Mouse (Mus musculus): Measurements from ENCODE around the gene Hgd.
A peak's percentile ranks its signal among the peaks of the same experiment; 100 is the strongest.

Gene Hgd

GRCm38 (mm10) chr16:37677586-37677985, 97.6 kb downstream of the Hgd start:
- DNase-seq, result peak; percentile 41

GRCm38 (mm10) chr16:37680216-37680615, 100.3 kb downstream of the Hgd start:
- DNase-seq, result no peak

DNA sequence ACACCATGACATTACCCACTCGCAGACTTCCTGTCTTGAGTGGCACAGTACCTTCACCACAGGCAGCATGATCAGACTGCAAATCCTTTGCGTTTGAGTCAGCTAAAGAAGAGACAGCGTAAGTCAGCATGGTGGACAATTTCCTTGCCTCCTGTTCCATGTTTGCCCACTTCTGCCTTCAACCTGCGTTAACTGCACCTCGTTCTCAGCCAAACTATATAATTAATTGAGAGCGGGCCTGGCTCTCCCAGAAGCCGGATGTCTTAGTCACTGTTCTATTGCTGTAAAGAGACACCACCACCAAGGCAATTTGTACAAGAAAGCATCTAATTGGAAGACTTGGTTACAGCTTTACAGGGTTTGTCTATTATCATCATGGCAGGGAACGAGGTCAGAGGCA, 100.9 kb downstream of the Hgd start:
- no peak for DNase-seq

Measured in kidney, adult 9 months (tissue).